Mouse (Mus musculus) sigmoid colon, adult 10 weeks (tissue): Measurements from ENCODE around the gene Olfr692. TPM values are rescaled to one million over a fixed set of nuclear protein-coding genes. Genes with fewer than 3 reads are reported as not detected.

Experiments used
- polyA plus RNA-seq: library from polyadenylated mRNA; stranded (reverse); fragments of 350-450 nt; fragmentation: Illumina TruSeq; extraction: RNeasy Lipid Tissue Mini Kit (QIAGEN cat#74804); gene quantifications from one replicate; pipeline ENCODE4 v1.2.3, GENCODE M21; 2014; ENCODE audit warnings: low read depth, low replicate concordance

The Olfr692 gene
- not detected for polyA plus RNA-seq

DNA sequence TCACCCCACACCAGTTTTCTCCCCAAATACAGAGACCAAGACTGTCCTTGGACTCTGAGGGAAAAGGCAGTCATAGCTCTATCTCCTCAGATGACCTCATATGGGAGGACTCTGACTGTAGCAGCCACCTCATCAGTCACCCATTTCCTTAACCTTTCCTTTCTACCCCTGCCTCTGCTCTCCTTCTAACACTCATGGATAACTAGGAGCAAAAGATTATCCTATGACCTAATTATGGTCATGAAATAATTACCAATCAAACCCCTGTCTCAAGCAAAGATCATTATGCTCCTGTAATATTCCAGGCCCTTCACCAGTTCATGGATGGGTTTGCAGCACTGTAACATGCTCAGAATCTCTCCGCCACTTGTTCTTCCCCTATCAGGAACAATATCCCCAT, at the start of gene Olfr692:
Gene Olfr692, plus strand, starts transcription at position 301 of the 400 bp plus-strand sequence.

DNA sequence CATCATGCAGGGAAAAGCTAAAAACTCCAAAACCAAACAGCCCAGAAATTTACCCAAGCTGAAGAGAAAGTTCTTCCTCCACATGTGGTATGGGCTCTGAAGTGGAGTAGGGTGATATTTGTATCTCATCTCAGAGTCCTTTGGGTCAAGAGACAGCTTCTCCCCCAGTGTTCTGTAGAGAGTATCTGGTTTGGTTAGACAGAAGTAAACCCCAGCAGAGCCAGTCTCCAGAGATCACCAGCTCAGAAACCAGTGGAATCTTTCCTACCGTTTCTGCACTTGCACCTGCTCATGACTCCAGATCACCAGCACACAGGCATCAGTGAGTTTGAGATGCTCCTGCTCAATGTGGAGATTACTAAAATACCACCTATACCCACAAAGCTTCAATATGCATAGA, 34.0 kb upstream of the Olfr692 start, which contains the start of gene Olfr690:
Gene Olfr690, minus strand, starts transcription at position 101 of the 400 bp plus-strand sequence.

DNA sequence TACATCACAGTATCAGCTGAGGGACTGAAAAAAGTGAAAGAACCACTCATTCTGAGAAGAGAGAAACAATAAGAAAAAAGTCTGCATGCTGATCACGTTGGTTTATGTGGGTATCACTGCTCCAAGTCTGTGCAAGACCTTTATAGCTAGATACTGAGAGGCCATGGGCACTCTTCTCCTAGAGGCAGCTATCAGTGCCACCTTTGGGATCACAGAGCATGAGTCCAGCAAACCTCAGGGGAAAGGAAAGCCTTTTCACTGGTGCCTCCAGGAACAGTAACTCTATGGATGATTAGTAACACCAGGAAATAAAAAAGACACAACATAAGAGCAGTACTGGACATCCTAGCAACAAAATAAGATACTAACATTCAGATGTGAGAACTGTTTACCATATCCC, 25.9 kb upstream of the Olfr692 start, which contains the start of gene Olfr691:
Gene Olfr691, minus strand, starts transcription at position 101 of the 400 bp plus-strand sequence.

DNA sequence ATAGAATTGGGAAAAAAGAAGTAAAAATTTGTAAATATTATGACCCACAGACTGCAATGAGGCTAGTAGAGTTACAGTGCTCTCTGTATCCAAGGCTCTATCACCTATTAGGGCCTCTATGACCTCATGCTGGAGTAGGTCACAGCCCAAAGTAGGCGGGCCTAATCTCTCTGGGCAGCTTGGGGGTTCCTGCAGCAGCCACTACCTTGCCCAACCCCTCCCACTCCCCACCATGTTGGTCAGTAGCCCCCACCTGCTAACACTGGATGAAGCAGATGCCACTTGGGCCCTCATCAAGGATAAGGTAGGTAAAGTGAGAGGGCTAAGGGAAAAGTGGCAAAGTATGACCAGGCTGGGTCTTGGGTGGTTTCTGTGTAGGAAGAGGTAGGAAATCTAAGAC, 6.8 kb downstream of the Olfr692 start, which contains the start of gene Gm5901:
Gene Gm5901, plus strand, starts transcription at position 173 of the 400 bp plus-strand sequence.

DNA sequence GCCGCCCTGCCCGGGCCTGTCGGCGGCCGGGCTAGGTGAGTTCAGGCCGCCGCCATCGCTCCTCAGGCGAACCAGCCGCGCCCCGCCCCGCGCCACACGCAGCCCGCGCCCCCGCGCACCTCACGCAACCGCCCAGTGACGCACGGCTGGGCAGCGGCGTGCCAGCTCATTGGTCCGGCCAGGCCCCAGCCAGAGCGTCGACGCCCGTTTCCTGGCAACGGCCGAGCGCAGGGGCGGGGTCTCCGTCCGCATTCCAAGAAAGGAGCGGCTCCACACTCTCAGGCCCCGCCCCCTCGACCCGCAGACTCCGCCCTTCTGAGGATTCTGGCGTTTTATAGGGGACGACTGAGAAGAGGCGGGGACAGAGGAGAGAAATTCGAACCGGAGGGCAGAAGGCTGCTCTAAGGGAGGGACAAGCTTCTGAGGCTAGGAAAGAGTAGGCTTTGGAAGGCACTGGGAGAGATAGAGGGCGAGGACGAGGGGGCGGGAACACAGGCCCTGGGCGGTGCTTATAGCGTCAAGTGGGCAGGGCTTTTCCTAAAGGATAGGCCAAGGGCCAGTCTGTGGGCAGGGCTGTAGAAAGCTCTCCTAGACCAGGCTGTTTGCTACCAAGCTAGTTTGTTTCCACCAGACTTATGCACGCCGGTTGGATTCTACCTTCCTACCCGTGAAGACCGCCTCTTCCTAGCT, 32.0 kb downstream of the Olfr692 start, which contains the start of gene Fam160a2:
Gene Fam160a2, minus strand, starts transcription at position 120 of the 690 bp plus-strand sequence.

DNA sequence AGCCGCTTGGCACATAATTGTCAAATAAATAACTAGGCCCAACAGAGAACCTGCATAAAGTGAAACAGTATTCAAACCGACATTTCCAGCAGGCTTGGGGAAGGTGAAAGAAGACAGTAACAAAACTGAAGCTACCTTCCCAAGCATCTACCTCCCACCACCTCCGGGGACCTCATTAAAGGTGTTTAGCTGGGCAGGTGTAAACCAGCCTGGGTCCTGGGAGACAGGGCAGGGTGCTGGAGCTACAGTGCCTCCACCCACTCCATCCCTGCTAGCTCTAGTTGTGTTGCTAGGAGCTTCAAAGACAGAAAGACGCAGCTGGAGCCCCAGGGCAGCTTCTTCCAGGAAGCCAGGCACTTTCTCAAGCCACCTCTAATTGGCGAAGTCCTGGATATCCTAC, 36.2 kb downstream of the Olfr692 start, which contains the start of gene Cnga4:
Gene Cnga4, plus strand, starts transcription at position 301 of the 400 bp plus-strand sequence.

Other genes with a start within 250 kb of the Olfr692 start
- not detected for gene Olfr683, start 221.2 kb upstream of the Olfr692 start, polyA plus RNA-seq
- not detected for gene Olfr684, start 204.6 kb upstream of the Olfr692 start, polyA plus RNA-seq
- not detected for gene Olfr685, start 182.2 kb upstream of the Olfr692 start, polyA plus RNA-seq
- gene Olfr686, start 160.7 kb upstream of the Olfr692 start, polyA plus RNA-seq, result not detected
- gene Olfr688, start 80.1 kb upstream of the Olfr692 start, polyA plus RNA-seq, result not detected
- gene Olfr689, start 57.1 kb upstream of the Olfr692 start, polyA plus RNA-seq, result not detected
- gene Olfr690, start 34.1 kb upstream of the Olfr692 start, polyA plus RNA-seq, result not detected
- not detected for gene Olfr691, start 26.0 kb upstream of the Olfr692 start, polyA plus RNA-seq
- not detected for gene Gm5901, start 6.8 kb downstream of the Olfr692 start, polyA plus RNA-seq
- 61.1 TPM for gene Fam160a2, start 31.8 kb downstream of the Olfr692 start, polyA plus RNA-seq
- gene Cnga4, start 36.3 kb downstream of the Olfr692 start, polyA plus RNA-seq, result 0.16 TPM
- gene Cckbr, start 57.5 kb downstream of the Olfr692 start, polyA plus RNA-seq, result not detected
- gene Cavin3, start 114.1 kb downstream of the Olfr692 start, polyA plus RNA-seq, result 9.2 TPM
- 2.7 TPM for gene Smpd1, start 186.1 kb downstream of the Olfr692 start, polyA plus RNA-seq
- gene Apbb1, start 213.4 kb downstream of the Olfr692 start, polyA plus RNA-seq, result not detected
- gene Hpx, start 231.9 kb downstream of the Olfr692 start, polyA plus RNA-seq, result not detected